Mouse (Mus musculus) hindbrain, embryonic 16.5 days (tissue): ENCODE data around the gene Lhx2. TPM values are rescaled to one million over a fixed set of nuclear protein-coding genes. Genes with fewer than 3 reads are reported as not detected.

Source experiments
- ATAC-seq: fragments of 200-750 bp; cut with Nextera tagmentation; 2 replicates; pipeline ENCODE4 v1.8.0; 2017; ENCODE audit warnings: moderate TSS enrichment, moderate library complexity
- H3K27ac ChIP-seq: fragments of 300-500 bp; sonication (generic); 2 replicates; pipeline ENCODE4 v1.5.1; 2014; ENCODE audit warnings: low read depth, mild to moderate bottlenecking, control low read depth, low read length, moderate library complexity
- H3K27me3 ChIP-seq: fragments of 300-500 bp; sonication (generic); replicated peaks from 2 replicates; pipeline ENCODE4 v1.6.1; 2014; ENCODE audit warnings: low read length; ENCODE audit not compliant: control insufficient read depth, insufficient read depth
- H3K36me3 ChIP-seq: fragments of 300-500 bp; sonication (generic); 2 replicates; pipeline ENCODE4 v1.6.1; 2014; ENCODE audit warnings: mild to moderate bottlenecking, low read length, moderate library complexity, mixed read lengths; ENCODE audit not compliant: control insufficient read depth, insufficient read depth
- H3K4me1 ChIP-seq: fragments of 300-500 bp; sonication (generic); 2 replicates; pipeline ENCODE4 v1.6.1; 2014; ENCODE audit warnings: low read depth, low read length; ENCODE audit not compliant: control insufficient read depth, insufficient read depth
- H3K4me2 ChIP-seq: fragments of 300-500 bp; sonication (generic); 2 replicates; pipeline ENCODE4 v1.6.1; 2014; ENCODE audit warnings: mild to moderate bottlenecking, low read length, control low read depth, moderate library complexity
- H3K4me3 ChIP-seq: fragments of 300-500 bp; sonication (generic); 2 replicates; pipeline ENCODE4 v1.5.1; 2014; ENCODE audit warnings: mild to moderate bottlenecking, low read length, control low read depth, moderate library complexity
- H3K9ac ChIP-seq: fragments of 300-500 bp; sonication (generic); 2 replicates; pipeline ENCODE4 v1.6.1; 2014; ENCODE audit warnings: low read depth, mild to moderate bottlenecking, control low read depth, low read length, moderate library complexity
- H3K9me3 ChIP-seq: fragments of 300-500 bp; sonication (generic); 2 replicates; pipeline ENCODE4 v1.6.1; 2014; ENCODE audit warnings: mild to moderate bottlenecking, low read length, moderate library complexity; ENCODE audit not compliant: control insufficient read depth
- WGBS: fragments of 180-500 bp; shearing (Covaris S2); extraction: QIAGEN DNeasy Blood & Tissue Kit; methylation state at CpG from one replicate; pipeline ENCODE4 v1.1.7; 2014; 5-methylcytosine and 5-hydroxymethylcytosine counted together
- polyA plus RNA-seq: library from polyadenylated mRNA; unstranded; fragments of >200 nt; fragmentation: Nextera tagmentation; extraction: Ambion mirVana; gene quantifications from 2 replicates; pipeline ENCODE4 v1.2.1, GENCODE M21; 2015

Gene Lhx2
- polyA plus RNA-seq, 1 experiment from 2014 or later = 6.8 TPM

DNA sequence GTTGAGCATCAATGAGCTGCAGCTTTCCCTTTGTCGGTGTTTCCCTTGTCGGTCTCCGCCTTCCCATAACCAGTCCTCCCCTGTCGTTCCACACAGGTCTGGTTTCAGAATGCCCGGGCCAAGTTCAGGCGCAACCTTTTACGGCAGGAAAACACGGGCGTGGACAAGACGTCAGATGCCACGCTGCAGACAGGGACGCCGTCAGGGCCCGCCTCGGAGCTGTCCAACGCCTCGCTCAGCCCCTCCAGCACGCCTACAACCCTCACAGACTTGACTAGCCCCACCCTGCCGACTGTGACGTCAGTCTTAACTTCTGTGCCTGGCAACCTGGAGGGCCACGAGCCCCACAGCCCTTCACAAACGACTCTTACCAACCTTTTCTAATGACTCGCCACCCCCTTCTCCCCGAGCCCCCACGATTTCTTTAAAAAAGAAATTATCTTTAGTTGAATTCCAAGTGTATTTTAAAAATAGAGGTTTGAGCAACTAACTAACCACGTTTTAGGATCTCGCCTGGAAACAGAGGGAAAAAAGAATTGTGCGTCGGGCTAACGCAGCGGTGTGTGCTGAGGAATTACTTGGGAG lies 29.8 kb downstream of the Lhx2 start:
- no peak overlapping the region for H3K9ac ChIP-seq
- no peaks in the 10 kb centered on the region for H3K9me3 ChIP-seq
- H3K4me3 ChIP-seq = peak overlapping the region; percentile 20; the same call in 1 of the 2 replicates
- WGBS = 10% methylated on average over 31 of the region's 31 CpGs
- no peaks in the 10 kb centered on the region for H3K36me3 ChIP-seq
- peak overlapping the region; percentile 43 for H3K4me2 ChIP-seq
- H3K27ac ChIP-seq = no peak overlapping the region
- H3K4me1 ChIP-seq = no peaks in the 10 kb centered on the region
- 0 out of 2 replicates have a peak, but pooled peaks have one; percentile 56 for ATAC-seq
- peaks cover 43% of the 10 kb centered on the region for H3K27me3 ChIP-seq

DNA sequence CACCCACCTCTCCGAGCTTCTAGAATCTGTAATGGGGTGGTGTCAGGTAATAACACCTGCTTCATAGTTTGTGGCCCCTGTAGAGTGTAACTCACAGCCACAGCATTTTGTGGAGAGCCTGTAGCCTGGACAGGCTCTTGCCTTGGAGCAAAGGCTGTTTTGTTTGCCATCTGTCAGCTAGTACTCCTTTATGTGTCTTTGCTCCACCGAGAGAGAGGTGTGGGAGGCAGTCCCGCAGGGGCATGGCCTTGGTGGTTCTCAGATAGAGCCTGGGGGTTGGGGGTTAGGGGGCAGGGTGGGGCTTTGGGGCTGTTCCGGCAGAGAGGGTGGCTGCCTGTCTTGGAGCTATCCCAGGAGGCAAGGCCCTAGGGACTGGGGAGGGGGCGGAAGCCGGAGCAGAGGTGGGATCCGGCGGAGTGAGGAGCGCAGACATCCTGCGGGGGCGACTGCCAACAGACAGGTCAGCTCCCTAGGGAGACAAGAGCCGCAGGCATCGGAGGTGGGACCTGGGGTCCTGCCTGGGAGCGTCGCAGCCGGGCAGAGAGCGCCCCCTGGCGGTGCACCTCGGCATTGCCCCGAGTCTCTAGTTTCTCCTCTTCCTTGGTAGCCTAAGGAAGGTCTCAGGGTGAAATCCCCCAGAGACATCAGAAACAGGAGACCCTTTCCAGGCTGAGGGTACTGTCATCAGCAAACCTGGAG lies 36.7 kb downstream of the Lhx2 start:
- Histone ChIP-seq H3K9ac (no peak overlapping the region), H3K36me3 (no peaks in the 10 kb centered on the region), H3K27ac (no peak overlapping the region), H3K4me2 (peak overlapping the region; percentile 39; the same call in 1 of the 2 replicates), H3K27me3 (peaks cover 20% of the 10 kb centered on the region), H3K4me3 (no peak overlapping the region), H3K9me3 (no peaks in the 10 kb centered on the region), H3K4me1 (peaks cover 10% of the 10 kb centered on the region; the same call in 1 of the 2 replicates)
- peak; percentile 24; the same call in 1 of the 2 replicates for ATAC-seq
- WGBS = 3% methylated on average over 18 of the region's 20 CpGs

GRCm38 (mm10) chr2:38377254-38377653 lies 38.2 kb downstream of the Lhx2 start:
- H3K27me3 ChIP-seq = peaks cover 19% of the 10 kb centered on the region
- no peak for ATAC-seq

GRCm38 (mm10) chr2:38378346-38378745 lies 39.3 kb downstream of the Lhx2 start:
- WGBS = 25% methylated on average over 5 of the region's 5 CpGs
- Histone ChIP-seq H3K27me3 (peaks cover 19% of the 10 kb centered on the region), H3K27ac (no peak overlapping the region), H3K36me3 (no peaks in the 10 kb centered on the region), H3K4me3 (no peak overlapping the region), H3K9me3 (no peaks in the 10 kb centered on the region), H3K4me1 (peaks cover 10% of the 10 kb centered on the region; the same call in 1 of the 2 replicates), H3K9ac (no peak overlapping the region), H3K4me2 (no peak overlapping the region)
- no peak for ATAC-seq

More at GRCm38 (mm10) chr2:38377254-38377653, 38.2 kb downstream of the Lhx2 start:
- 77% methylated on average over 7 of the region's 7 CpGs for WGBS
- Histone ChIP-seq H3K4me3 (no peak overlapping the region), H3K4me2 (no peak overlapping the region), H3K27ac (no peak overlapping the region), H3K4me1 (peaks cover 10% of the 10 kb centered on the region; the same call in 1 of the 2 replicates), H3K9me3 (no peaks in the 10 kb centered on the region), H3K9ac (no peak overlapping the region), H3K36me3 (no peaks in the 10 kb centered on the region)

- H3K9ac ChIP-seq = peak overlapping the region; percentile 32; the same call in 1 of the 2 replicates
- whole genome bisulfite sequencing = 6% methylated on average over 21 of the region's 29 CpGs
- H3K27me3 ChIP-seq = peaks cover 19% of the 10 kb centered on the region
- no peaks in the 10 kb centered on the region for H3K9me3 ChIP-seq
- H3K36me3 ChIP-seq = no peaks in the 10 kb centered on the region
- peaks cover 10% of the 10 kb centered on the region; the same call in 1 of the 2 replicates for H3K4me1 ChIP-seq
- peak overlapping the region; percentile 15; the same call in 1 of the 2 replicates for H3K4me3 ChIP-seq
- no peak overlapping the region for H3K27ac ChIP-seq
- peak overlapping the region; percentile 49 for H3K4me2 ChIP-seq
- no peak for ATAC-seq
Measured at GRCm38 (mm10) chr2:38378849-38379545, 39.9 kb downstream of the Lhx2 start.

- peak overlapping the region; percentile 15; the same call in 1 of the 2 replicates for H3K4me3 ChIP-seq
- no peaks in the 10 kb centered on the region for H3K9me3 ChIP-seq
- H3K27ac ChIP-seq = no peak overlapping the region
- ATAC-seq = no peak
- H3K27me3 ChIP-seq = peaks cover 19% of the 10 kb centered on the region
- no peaks in the 10 kb centered on the region for H3K36me3 ChIP-seq
- WGBS = 10% methylated on average over 4 of the region's 4 CpGs
- peak overlapping the region; percentile 49 for H3K4me2 ChIP-seq
- H3K9ac ChIP-seq = no peak overlapping the region
- H3K4me1 ChIP-seq = peaks cover 10% of the 10 kb centered on the region; the same call in 1 of the 2 replicates
Measured at GRCm38 (mm10) chr2:38379546-38379870, 40.4 kb downstream of the Lhx2 start.

- H3K27me3 ChIP-seq = peaks cover 19% of the 10 kb centered on the region
- no peaks in the 10 kb centered on the region for H3K9me3 ChIP-seq
- ATAC-seq = no peak
- peaks cover 10% of the 10 kb centered on the region; the same call in 1 of the 2 replicates for H3K4me1 ChIP-seq
- no peak overlapping the region for H3K4me3 ChIP-seq
- H3K9ac ChIP-seq = no peak overlapping the region
- no peak overlapping the region for H3K27ac ChIP-seq
- no peaks in the 10 kb centered on the region for H3K36me3 ChIP-seq
- no peak overlapping the region for H3K4me2 ChIP-seq
- 51% methylated on average over 10 of the region's 10 CpGs for WGBS
Measured at GRCm38 (mm10) chr2:38380136-38381083, 41.3 kb downstream of the Lhx2 start.

DNA sequence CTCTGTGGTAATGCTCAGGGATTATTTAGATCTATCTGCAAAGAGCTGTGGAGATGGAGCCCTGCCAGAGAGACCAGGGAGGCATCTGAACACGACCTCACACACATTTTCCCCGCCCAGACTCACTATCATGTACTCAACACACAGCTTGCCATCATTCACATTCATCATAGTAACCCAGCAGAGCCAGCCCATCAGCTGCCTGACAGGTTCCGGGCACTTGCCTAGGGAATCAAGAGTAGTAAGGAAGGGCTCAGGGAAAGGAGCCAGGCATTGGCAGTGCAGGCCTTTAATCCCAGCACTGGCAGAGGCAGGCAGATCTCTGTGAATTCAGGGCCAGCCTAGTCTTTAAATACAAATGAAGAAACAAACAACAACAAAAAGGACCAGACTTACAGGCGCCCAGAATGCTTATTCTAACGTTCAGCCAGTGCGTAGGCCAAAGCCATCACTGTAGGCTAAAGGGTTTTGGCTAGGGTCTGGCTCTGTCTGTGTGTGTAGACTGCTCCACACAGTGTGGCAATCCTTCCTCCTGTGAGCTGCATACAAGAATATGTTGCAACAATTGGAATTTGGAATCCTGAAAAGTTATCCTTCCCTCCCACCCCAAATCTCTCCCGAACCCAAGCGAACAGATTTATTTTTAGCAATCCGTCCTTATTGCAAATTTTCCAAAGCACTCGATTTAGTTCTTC lies 48.6 kb downstream of the Lhx2 start:
- Histone ChIP-seq H3K9ac (no peak overlapping the region), H3K4me3 (no peak overlapping the region), H3K36me3 (no peaks in the 10 kb centered on the region), H3K27ac (no peak overlapping the region), H3K9me3 (no peaks in the 10 kb centered on the region), H3K27me3 (no peaks in the 10 kb centered on the region), H3K4me2 (no peak overlapping the region), H3K4me1 (no peaks in the 10 kb centered on the region)
- ATAC-seq = no peak
- 80% methylated on average over 10 of the region's 10 CpGs for WGBS
